Mouse (Mus musculus) CH12.LX (cell line): Measurements from ENCODE around the gene Serpine3. TPM values are rescaled to one million over a fixed set of nuclear protein-coding genes. Genes with fewer than 3 reads are reported as not detected.

Source experiments
- DNase-seq: peaks from one replicate; pipeline ENCODE4 v3.0.0-alpha.2; 2013; ENCODE audit errors: extremely low read depth
- H3K27ac ChIP-seq: 2 replicates; pipeline ENCODE4 v1.5.1; 2012; ENCODE audit warnings: low read depth, mild to moderate bottlenecking, control low read depth, moderate library complexity; ENCODE audit not compliant: insufficient read depth
- H3K27me3 ChIP-seq: replicated peaks from 2 replicates; pipeline ENCODE3; 2012; ENCODE audit warnings: inconsistent platforms
- H3K36me3 ChIP-seq, 2 experiments: replicated peaks in 1 of 2; 2 replicates each; pipeline versions ENCODE3 to v1.6.1; 2012; ENCODE audit warnings: inconsistent platforms in 1 of 2, low read length in 1 of 2, mild to moderate bottlenecking in 1 of 2, mixed read lengths in 1 of 2, moderate library complexity in 1 of 2; ENCODE audit not compliant: control insufficient read depth in 1 of 2, insufficient read depth in 1 of 2
- H3K4me1 ChIP-seq, 2 experiments: 2 replicates each; pipeline ENCODE4 v1.6.1; 2012; ENCODE audit warnings: inconsistent platforms in 1 of 2, moderate library complexity in 1 of 2; ENCODE audit not compliant: insufficient read depth in 2 of 2, control insufficient read depth in 1 of 2
- H3K4me2 ChIP-seq: 2 replicates; pipeline ENCODE4 v1.6.1; 2012; ENCODE audit warnings: low read depth, mild to moderate bottlenecking, control low read depth; ENCODE audit not compliant: poor library complexity, insufficient read depth, severe bottlenecking
- H3K4me3 ChIP-seq, 3 experiments: fragments of 150-350 bp in 1 of 3; sonication (generic) in 1 of 3; replicated peaks in 1 of 3; 2 replicates each; pipeline versions ENCODE3 to v1.5.1; 2011 to 2012; ENCODE audit warnings: low read depth in 2 of 3, low read length in 2 of 3, mild to moderate bottlenecking in 2 of 3, moderate library complexity in 2 of 3, control low read depth in 1 of 3, improper control_type of control experiment in 1 of 3, inconsistent platforms in 1 of 3, mixed read lengths in 1 of 3; ENCODE audit not compliant: poor library complexity in 1 of 3
- H3K79me2 ChIP-seq: replicated peaks from 2 replicates; pipeline ENCODE4 v1.6.1; 2012; ENCODE audit warnings: mild to moderate bottlenecking, moderate library complexity; ENCODE audit not compliant: control insufficient read depth, poor library complexity, insufficient read depth, severe bottlenecking; ENCODE audit errors: extremely low read depth
- H3K9ac ChIP-seq: 2 replicates; pipeline ENCODE4 v1.6.1; 2012; ENCODE audit warnings: low read depth, mild to moderate bottlenecking, control low read depth, moderate library complexity; ENCODE audit not compliant: insufficient read depth
- H3K9me3 ChIP-seq: replicated peaks from 2 replicates; pipeline ENCODE3; 2012; ENCODE audit warnings: low read length, inconsistent platforms, mixed read lengths
- BHLHE40 ChIP-seq: IDR thresholded peaks from 2 replicates; pipeline ENCODE4 v1.6.1; 2011; ENCODE audit warnings: mild to moderate bottlenecking, low read depth, low read length, improper control_type of control experiment
- CHD2 ChIP-seq: IDR thresholded peaks from 2 replicates; pipeline ENCODE4 v1.6.1; 2011; ENCODE audit warnings: low read length, improper control_type of control experiment
- CTCF ChIP-seq, 2 experiments: IDR thresholded peaks in 1 of 2; conservative IDR thresholded peaks in 1 of 2; 2 replicates each; pipeline ENCODE4 v1.5.1; 2011 to 2012; ENCODE audit warnings: low read depth in 2 of 2, low read length in 2 of 2, improper control_type of control experiment in 1 of 2, inconsistent platforms in 1 of 2, mild to moderate bottlenecking in 1 of 2, moderate library complexity in 1 of 2
- ELF1 ChIP-seq: IDR thresholded peaks from 2 replicates; pipeline ENCODE4 v1.6.1; 2014; ENCODE audit warnings: low read depth, mild to moderate bottlenecking, inconsistent platforms, low read length, improper control_type of control experiment
- HCFC1 ChIP-seq: IDR thresholded peaks from 2 replicates; pipeline ENCODE4 v1.6.1; 2012; ENCODE audit warnings: low read depth, mild to moderate bottlenecking, inconsistent platforms, low read length, improper control_type of control experiment
- IRF4 ChIP-seq: IDR thresholded peaks from 2 replicates; pipeline ENCODE4 v1.6.1; 2014; ENCODE audit warnings: low read depth, mild to moderate bottlenecking, inconsistent platforms, low read length, improper control_type of control experiment
- JUND ChIP-seq: conservative IDR thresholded peaks from 2 replicates; pipeline ENCODE4 v1.6.1; 2011; ENCODE audit warnings: low read depth, low read length, improper control_type of control experiment
- MAFK ChIP-seq: IDR thresholded peaks from 2 replicates; pipeline ENCODE4 v1.6.1; 2011; ENCODE audit warnings: low read length, improper control_type of control experiment; ENCODE audit not compliant: insufficient replicate concordance
- MXI1 ChIP-seq: IDR thresholded peaks from 2 replicates; pipeline ENCODE4 v1.6.1; 2011; ENCODE audit warnings: mild to moderate bottlenecking, low read depth, low read length, improper control_type of control experiment
- NELFE ChIP-seq: IDR thresholded peaks from 2 replicates; pipeline ENCODE4 v1.6.1; 2011; ENCODE audit warnings: low read depth, low read length, improper control_type of control experiment
- NRF1 ChIP-seq: IDR thresholded peaks from 2 replicates; pipeline ENCODE4 v1.6.1; 2014; ENCODE audit warnings: low read depth, mild to moderate bottlenecking, inconsistent platforms, low read length, improper control_type of control experiment, moderate library complexity
- POLR2A ChIP-seq: IDR thresholded peaks from 2 replicates; pipeline ENCODE4 v1.6.1; 2011; ENCODE audit warnings: low read depth, mild to moderate bottlenecking, improper control_type of control experiment, low read length
- RAD21 ChIP-seq: IDR thresholded peaks from 2 replicates; pipeline ENCODE4 v1.6.1; 2011; ENCODE audit warnings: low read depth, mild to moderate bottlenecking, low read length, improper control_type of control experiment, moderate library complexity
- TCF12 ChIP-seq: IDR thresholded peaks from 2 replicates; pipeline ENCODE4 v1.6.1; 2014; ENCODE audit warnings: low read depth, mild to moderate bottlenecking, inconsistent platforms, low read length, improper control_type of control experiment
- UBTF ChIP-seq: IDR thresholded peaks from 2 replicates; pipeline ENCODE4 v1.6.1; 2012; ENCODE audit warnings: low read depth, mild to moderate bottlenecking, inconsistent platforms, low read length, improper control_type of control experiment, moderate library complexity
- USF1 ChIP-seq: IDR thresholded peaks from 2 replicates; pipeline ENCODE4 v1.6.1; 2014; ENCODE audit warnings: low read depth, mild to moderate bottlenecking, inconsistent platforms, low read length, improper control_type of control experiment
- ZC3H11A ChIP-seq: IDR thresholded peaks from 2 replicates; pipeline ENCODE4 v1.6.1; 2012; ENCODE audit warnings: low read depth, mild to moderate bottlenecking, inconsistent platforms, low read length, improper control_type of control experiment
- ZKSCAN1 ChIP-seq: IDR thresholded peaks from 2 replicates; pipeline ENCODE4 v1.6.1; 2012; ENCODE audit warnings: low read depth, inconsistent platforms, low read length, improper control_type of control experiment, borderline replicate concordance
- ZMIZ1 ChIP-seq: IDR thresholded peaks from 2 replicates; pipeline ENCODE4 v1.6.1; 2012; ENCODE audit warnings: low read depth, mild to moderate bottlenecking, inconsistent platforms, low read length, improper control_type of control experiment
- dilution Hi-C: fragments of 300-500 bp; cut with MboI; formaldehyde crosslinking; loops from 2 replicates; pipeline ENCODE4 v1.14.3; 2020; ENCODE audit warnings: low sequenced_read_pairs; ENCODE audit not compliant: extremely low pct_unique_long_range_greater_than_20kb, extremely low pct_ligation_motif_present
- in situ Hi-C: fragments of 300-500 bp; cut with MboI; formaldehyde crosslinking; loops from 3 replicates; pipeline ENCODE4 v1.14.3; 2019; ENCODE audit warnings: low sequenced_read_pairs, low pct_ligation_motif_present, low pct_unique_long_range_greater_than_20kb, mixed read lengths
- polyA plus RNA-seq: library from polyadenylated mRNA; unstranded; fragments of >175 nt; gene quantifications from 2 replicates; pipeline ENCODE4 v1.2.1, GENCODE M21; 2012; ENCODE audit warnings: low read depth; ENCODE audit not compliant: insufficient read length
- total RNA-seq, 2 experiments: library from RNA; depleted of rRNA; stranded (reverse); fragments of 300-350 nt in 1 of 2; fragments of >200 nt in 1 of 2; gene quantifications; 2 replicates each; pipeline ENCODE4 v1.2.3; 2012 to 2014

The Serpine3 gene
- total and polyA plus RNA-seq, 3 experiments, result 0.08 TPM; not detected in 2

GRCm38 (mm10) chr14:62655996-62656395 is 7.5 kb upstream of the Serpine3 start:
- Histone ChIP-seq H3K4me1 (peaks cover 0 to 11% of the 10 kb centered on the region in 2 experiments; a peak in 2 of 4 replicates), H3K9me3 (no peaks in the 10 kb centered on the region), H3K36me3 (no peaks in the 10 kb centered on the region), H3K79me2 (no peaks in the 10 kb centered on the region), H3K27me3 (no peaks in the 10 kb centered on the region), H3K27ac (no peak overlapping the region), H3K4me3 (no peak overlapping the region), H3K9ac (no peak overlapping the region), H3K4me2 (no peak overlapping the region)
- in situ Hi-C loops, result no loop called here
- no peak for DNase-seq
- TF ChIP-seq CTCF (conservative IDR thresholded peaks at IDR 0.05 in 1 of 2, IDR thresholded peaks at IDR 0.05 in 1 of 2; ENCODE audit: low read depth in 2 of 2, low read length in 2 of 2) (no peak), BHLHE40 (no peak), IRF4 (no peak), NRF1 (no peak), ZMIZ1 (no peak), UBTF (no peak), NELFE (no peak), RAD21 (no peak), CHD2 (no peak), ELF1 (no peak), USF1 (no peak), JUND (no peak), POLR2A (no peak), ZC3H11A (no peak), ZKSCAN1 (no peak), HCFC1 (no peak), MXI1 (no peak)
- dilution Hi-C loops, result no loop called here

- no peaks in the 10 kb centered on the region for H3K36me3 ChIP-seq
- H3K27me3 ChIP-seq, result no peaks in the 10 kb centered on the region
- dilution Hi-C loops (no loop called here), in situ Hi-C loops (no loop called here)
- no peaks in the 10 kb centered on the region for H3K9me3 ChIP-seq
- peak; percentile 37 for DNase-seq
- no peak overlapping the region for H3K4me2 ChIP-seq
- peaks cover 0 to 20% of the 10 kb centered on the region in 2 experiments; a peak in 2 of 4 replicates for H3K4me1 ChIP-seq
- no peak overlapping the region for H3K4me3 ChIP-seq
- TF ChIP-seq MAFK (no peak), JUND (no peak), TCF12 (no peak)
- no peak overlapping the region for H3K9ac ChIP-seq
- H3K79me2 ChIP-seq, result no peaks in the 10 kb centered on the region
- no peak overlapping the region for H3K27ac ChIP-seq
Observed at GRCm38 (mm10) chr14:62657469-62657868, 6.0 kb upstream of the Serpine3 start.
